Mouse (Mus musculus): ENCODE measurements around the gene Rnf44. TPM values are rescaled to one million over a fixed set of nuclear protein-coding genes. Genes with fewer than 3 reads are reported as not detected.
A peak's percentile ranks its signal among the peaks of the same experiment; 100 is the strongest.

Rnf44 gene
- polyA plus RNA-seq, 1 experiment from 2014 or later = 82.3 TPM

- no peaks in the 10 kb centered on the region for H3K27me3 ChIP-seq (replicated peaks; ENCODE audit: control insufficient read depth, insufficient read depth, low read length)
- peak overlapping the region; percentile 58 for H3K4me2 ChIP-seq
- H3K4me3 ChIP-seq (ENCODE audit: low read depth, low read length) = no peak overlapping the region
- no peaks in the 10 kb centered on the region for H3K9me3 ChIP-seq (ENCODE audit: control insufficient read depth, low read length)
- H3K36me3 ChIP-seq (ENCODE audit: control insufficient read depth, insufficient read depth, low read length) = peaks cover 49% of the 10 kb centered on the region
- H3K27ac ChIP-seq (ENCODE audit: low read depth, low read length) = peak overlapping the region; percentile 94
- DNase-seq (ENCODE audit: low spot score) (no peak), ATAC-seq (replicated peaks; ENCODE audit: low FRiP score) (0 out of 2 replicates have a peak, but pooled peaks have one; percentile 8)
- H3K9ac ChIP-seq (ENCODE audit: low read depth, low read length) = peak overlapping the region; percentile 57
- 56% methylated on average over 8 of the region's 8 CpGs for WGBS
- H3K4me1 ChIP-seq (replicated peaks; ENCODE audit: control insufficient read depth, insufficient read depth, low read length) = peaks cover 38% of the 10 kb centered on the region
Measured at GRCm38 (mm10) chr13:54681291-54681690, 12.4 kb downstream of the Rnf44 start.

- H3K27ac ChIP-seq (ENCODE audit: low read depth, low read length) = peak overlapping the region; percentile 94
- 64% methylated on average over 17 of the region's 17 CpGs for WGBS
- no peaks in the 10 kb centered on the region for H3K9me3 ChIP-seq (ENCODE audit: control insufficient read depth, low read length)
- H3K9ac ChIP-seq (ENCODE audit: low read depth, low read length) = peak overlapping the region; percentile 60
- H3K4me1 ChIP-seq (replicated peaks; ENCODE audit: control insufficient read depth, insufficient read depth, low read length) = peaks cover 28% of the 10 kb centered on the region
- peak; percentile 59 for DNase-seq (ENCODE audit: low spot score)
- H3K4me3 ChIP-seq (ENCODE audit: low read depth, low read length) = peak overlapping the region; percentile 30; the same call in 1 of the 2 replicates
- no peaks in the 10 kb centered on the region for H3K27me3 ChIP-seq (replicated peaks; ENCODE audit: control insufficient read depth, insufficient read depth, low read length)
- peaks cover 49% of the 10 kb centered on the region for H3K36me3 ChIP-seq (ENCODE audit: control insufficient read depth, insufficient read depth, low read length)
- ATAC-seq (replicated peaks; ENCODE audit: low FRiP score) = peak; percentile 96
- H3K4me2 ChIP-seq = peak overlapping the region; percentile 58
Measured at GRCm38 (mm10) chr13:54680184-54680853, 13.4 kb downstream of the Rnf44 start.

GRCm38 (mm10) chr13:54678263-54678662, 15.4 kb downstream of the Rnf44 start:
- Histone ChIP-seq H3K9me3 (ENCODE audit: control insufficient read depth, low read length) (no peaks in the 10 kb centered on the region), H3K27ac (ENCODE audit: low read depth, low read length) (no peak overlapping the region), H3K36me3 (ENCODE audit: control insufficient read depth, insufficient read depth, low read length) (peaks cover 39% of the 10 kb centered on the region), H3K9ac (ENCODE audit: low read depth, low read length) (no peak overlapping the region), H3K4me2 (no peak overlapping the region), H3K4me3 (ENCODE audit: low read depth, low read length) (no peak overlapping the region), H3K27me3 (replicated peaks; ENCODE audit: control insufficient read depth, insufficient read depth, low read length) (no peaks in the 10 kb centered on the region), H3K4me1 (replicated peaks; ENCODE audit: control insufficient read depth, insufficient read depth, low read length) (peaks cover 19% of the 10 kb centered on the region)
- ATAC-seq (replicated peaks; ENCODE audit: low FRiP score) (no peak), DNase-seq (ENCODE audit: low spot score) (no peak)
- WGBS = 81% methylated on average over 4 of the region's 4 CpGs

- DNase-seq (ENCODE audit: low spot score) = no peak
- peaks cover 10% of the 10 kb centered on the region for H3K4me1 ChIP-seq (replicated peaks; ENCODE audit: control insufficient read depth, insufficient read depth, low read length)
- ATAC-seq (replicated peaks; ENCODE audit: low FRiP score) = no peak
- 67% methylated on average over 11 of the region's 11 CpGs for WGBS
- H3K4me3 ChIP-seq (ENCODE audit: low read depth, low read length) = no peak overlapping the region
- no peak overlapping the region for H3K27ac ChIP-seq (ENCODE audit: low read depth, low read length)
- H3K36me3 ChIP-seq (ENCODE audit: control insufficient read depth, insufficient read depth, low read length) = peaks cover 16% of the 10 kb centered on the region
- H3K9me3 ChIP-seq (ENCODE audit: control insufficient read depth, low read length) = no peaks in the 10 kb centered on the region
- H3K4me2 ChIP-seq = no peak overlapping the region
- no peaks in the 10 kb centered on the region for H3K27me3 ChIP-seq (replicated peaks; ENCODE audit: control insufficient read depth, insufficient read depth, low read length)
- no peak overlapping the region for H3K9ac ChIP-seq (ENCODE audit: low read depth, low read length)
Measured at GRCm38 (mm10) chr13:54675895-54676590, 17.7 kb downstream of the Rnf44 start.

- Histone ChIP-seq H3K36me3 (ENCODE audit: control insufficient read depth, insufficient read depth, low read length) (peaks cover 5% of the 10 kb centered on the region; the same call in 1 of the 2 replicates), H3K27ac (ENCODE audit: low read depth, low read length) (no peak overlapping the region), H3K27me3 (replicated peaks; ENCODE audit: control insufficient read depth, insufficient read depth, low read length) (no peaks in the 10 kb centered on the region), H3K4me1 (replicated peaks; ENCODE audit: control insufficient read depth, insufficient read depth, low read length) (no peaks in the 10 kb centered on the region), H3K9ac (ENCODE audit: low read depth, low read length) (no peak overlapping the region), H3K4me3 (ENCODE audit: low read depth, low read length) (no peak overlapping the region), H3K4me2 (no peak overlapping the region), H3K9me3 (ENCODE audit: control insufficient read depth, low read length) (no peaks in the 10 kb centered on the region)
- DNase-seq (ENCODE audit: low spot score) (no peak), ATAC-seq (replicated peaks; ENCODE audit: low FRiP score) (no peak)
- 77% methylated on average over 2 of the region's 2 CpGs for WGBS
Measured at GRCm38 (mm10) chr13:54670491-54670890, 23.2 kb downstream of the Rnf44 start.

- 77% methylated on average over 7 of the region's 7 CpGs for WGBS
- H3K9ac ChIP-seq (ENCODE audit: low read depth, low read length) = no peak overlapping the region
- no peak overlapping the region for H3K27ac ChIP-seq (ENCODE audit: low read depth, low read length)
- H3K4me3 ChIP-seq (ENCODE audit: low read depth, low read length) = no peak overlapping the region
- no peak for ATAC-seq (replicated peaks; ENCODE audit: low FRiP score)
- H3K27me3 ChIP-seq (replicated peaks; ENCODE audit: control insufficient read depth, insufficient read depth, low read length) = no peaks in the 10 kb centered on the region
- H3K4me1 ChIP-seq (replicated peaks; ENCODE audit: control insufficient read depth, insufficient read depth, low read length) = no peaks in the 10 kb centered on the region
- H3K36me3 ChIP-seq (ENCODE audit: control insufficient read depth, insufficient read depth, low read length) = peaks cover 19% of the 10 kb centered on the region
- H3K9me3 ChIP-seq (ENCODE audit: control insufficient read depth, low read length) = no peaks in the 10 kb centered on the region
- no peak for DNase-seq (ENCODE audit: low spot score)
- no peak overlapping the region for H3K4me2 ChIP-seq
Measured at GRCm38 (mm10) chr13:54665062-54665461, 28.6 kb downstream of the Rnf44 start.

GRCm38 (mm10) chr13:54664509-54664908, 29.2 kb downstream of the Rnf44 start:
- ATAC-seq (replicated peaks; ENCODE audit: low FRiP score) = no peak
- no peak overlapping the region for H3K27ac ChIP-seq (ENCODE audit: low read depth, low read length)
- no peak for DNase-seq (ENCODE audit: low spot score)
- peaks cover 19% of the 10 kb centered on the region for H3K36me3 ChIP-seq (ENCODE audit: control insufficient read depth, insufficient read depth, low read length)
- 93% methylated on average over 1 of the region's 1 CpGs for WGBS
- H3K4me3 ChIP-seq (ENCODE audit: low read depth, low read length) = no peak overlapping the region
- no peak overlapping the region for H3K9ac ChIP-seq (ENCODE audit: low read depth, low read length)
- no peaks in the 10 kb centered on the region for H3K27me3 ChIP-seq (replicated peaks; ENCODE audit: control insufficient read depth, insufficient read depth, low read length)
- no peaks in the 10 kb centered on the region for H3K4me1 ChIP-seq (replicated peaks; ENCODE audit: control insufficient read depth, insufficient read depth, low read length)
- no peaks in the 10 kb centered on the region for H3K9me3 ChIP-seq (ENCODE audit: control insufficient read depth, low read length)
- H3K4me2 ChIP-seq = no peak overlapping the region

- Histone ChIP-seq H3K4me3 (ENCODE audit: low read depth, low read length) (no peak overlapping the region), H3K36me3 (ENCODE audit: control insufficient read depth, insufficient read depth, low read length) (peaks cover 19% of the 10 kb centered on the region), H3K4me2 (no peak overlapping the region), H3K9me3 (ENCODE audit: control insufficient read depth, low read length) (no peaks in the 10 kb centered on the region), H3K27ac (ENCODE audit: low read depth, low read length) (no peak overlapping the region), H3K27me3 (replicated peaks; ENCODE audit: control insufficient read depth, insufficient read depth, low read length) (no peaks in the 10 kb centered on the region), H3K4me1 (replicated peaks; ENCODE audit: control insufficient read depth, insufficient read depth, low read length) (no peaks in the 10 kb centered on the region), H3K9ac (ENCODE audit: low read depth, low read length) (no peak overlapping the region)
- DNase-seq (ENCODE audit: low spot score) = no peak
- WGBS = 86% methylated on average over 4 of the region's 4 CpGs
- ATAC-seq (replicated peaks; ENCODE audit: low FRiP score) = no peak
Measured at GRCm38 (mm10) chr13:54663999-54664398, 29.7 kb downstream of the Rnf44 start.

- WGBS = 92% methylated on average over 12 of the region's 12 CpGs
- H3K27ac ChIP-seq (ENCODE audit: low read depth, low read length) = no peak overlapping the region
- H3K4me1 ChIP-seq (replicated peaks; ENCODE audit: control insufficient read depth, insufficient read depth, low read length) = no peaks in the 10 kb centered on the region
- H3K4me3 ChIP-seq (ENCODE audit: low read depth, low read length) = no peak overlapping the region
- H3K9ac ChIP-seq (ENCODE audit: low read depth, low read length) = no peak overlapping the region
- no peak for ATAC-seq (replicated peaks; ENCODE audit: low FRiP score)
- no peak for DNase-seq (ENCODE audit: low spot score)
- no peaks in the 10 kb centered on the region for H3K9me3 ChIP-seq (ENCODE audit: control insufficient read depth, low read length)
- peaks cover 32% of the 10 kb centered on the region for H3K36me3 ChIP-seq (ENCODE audit: control insufficient read depth, insufficient read depth, low read length)
- no peaks in the 10 kb centered on the region for H3K27me3 ChIP-seq (replicated peaks; ENCODE audit: control insufficient read depth, insufficient read depth, low read length)
- H3K4me2 ChIP-seq = no peak overlapping the region
Measured at GRCm38 (mm10) chr13:54661358-54661757, 32.3 kb downstream of the Rnf44 start.
